In the genomic region with DNA sequence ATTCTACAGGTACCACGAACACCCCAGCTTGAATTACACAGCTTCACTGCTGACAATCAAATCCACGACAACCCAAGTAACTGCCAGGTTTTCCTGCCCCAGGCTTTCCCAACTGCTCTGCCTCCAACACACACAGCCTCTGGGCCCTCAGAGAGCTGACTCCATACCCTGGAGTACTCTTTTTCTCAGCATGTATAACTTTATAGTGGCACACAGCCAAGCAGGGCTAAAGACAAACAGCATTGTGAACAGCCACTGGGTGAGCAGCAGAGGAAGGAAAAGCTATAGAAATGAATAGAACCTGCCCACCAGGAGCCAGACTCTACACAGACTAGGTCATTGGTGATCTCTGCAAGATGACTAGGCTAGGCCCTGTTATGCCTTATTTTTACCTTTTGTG, we compare ENCODE assay signal across 23 mouse cellular contexts. TPM values are rescaled to one million over a fixed set of nuclear protein-coding genes. Genes with fewer than 3 reads are reported as not detected.
DNase-seq lines count a peak whose midpoint lies in the region; ATAC-seq and TF ChIP-seq lines count a peak whose summit lies in the region.
"Had no signal": no experiment of that assay in that cellular context is flagged by ENCODE, and none has a peak within 500 bp of the region (broad histone marks: within the 10 kb centered on the region; RNA-seq: fewer than 3 reads in every experiment).

No protein-coding gene starts in this region.

- TF ChIP-seq POLR2A in lung, adult 2 months (IDR thresholded peaks at IDR 0.05; ENCODE audit: borderline replicate concordance, extremely low read depth, low read depth, low read length), result no peak
- no peak for TF ChIP-seq POLR2A in brain, embryonic 14.5 days (IDR thresholded peaks at IDR 0.05; ENCODE audit: borderline replicate concordance, extremely low read depth, insufficient read depth, insufficient read length, poor library complexity, severe bottlenecking)

- intact Hi-C loops in heart, postnatal 14 days (cut with DNase I), result no loop called here

- no peaks in the 10 kb centered on the region for H3K27me3 ChIP-seq in lung, embryonic 14.5 days (ENCODE audit: insufficient read depth, low read length)
- H3K27me3 ChIP-seq: CH12.LX; embryonic facial prominence, embryonic 12.5 days; forebrain, embryonic 12.5 days; heart, embryonic 13.5 days; hindbrain, embryonic 15.5 days had no signal

- H3K4me1 ChIP-seq in lung, embryonic 14.5 days (ENCODE audit: insufficient read depth), result no peaks in the 10 kb centered on the region
- peaks cover 11% of the 10 kb centered on the region for H3K4me1 ChIP-seq in lung, adult 2 months (ENCODE audit: control insufficient read depth, insufficient read depth, low read length)
- H3K4me1 ChIP-seq: forebrain, embryonic 12.5 days; hindbrain, embryonic 15.5 days had no signal

- no peak overlapping the region for H3K4me2 ChIP-seq in lung, embryonic 14.5 days
- H3K4me2 ChIP-seq: embryonic facial prominence, embryonic 12.5 days; forebrain, embryonic 12.5 days; heart, embryonic 13.5 days; hindbrain, embryonic 15.5 days had no signal

- TF ChIP-seq CTCF in lung, embryonic 14.5 days (IDR thresholded peaks at IDR 0.05; ENCODE audit: low read depth), result no peak
- TF ChIP-seq CTCF in lung, adult 2 months (IDR thresholded peaks at IDR 0.05; ENCODE audit: insufficient read depth, low read length), result no peak
- no peak for TF ChIP-seq CTCF in brain, embryonic 14.5 days (IDR thresholded peaks at IDR 0.05; ENCODE audit: borderline replicate concordance, extremely low read depth, insufficient read depth, insufficient read length)

- no peak overlapping the region for H3K9ac ChIP-seq in lung, embryonic 14.5 days
- H3K9ac ChIP-seq: embryonic facial prominence, embryonic 12.5 days; forebrain, embryonic 12.5 days; heart, embryonic 13.5 days; hindbrain, embryonic 15.5 days had no signal

- H3K36me3 ChIP-seq in lung, embryonic 14.5 days (ENCODE audit: insufficient read depth), result no peaks in the 10 kb centered on the region
- H3K36me3 ChIP-seq: embryonic facial prominence, embryonic 12.5 days; forebrain, embryonic 12.5 days; heart, embryonic 13.5 days; hindbrain, embryonic 15.5 days had no signal

- H3K27ac ChIP-seq in lung, embryonic 14.5 days (ENCODE audit: low read depth), result no peak overlapping the region
- H3K27ac ChIP-seq: embryonic facial prominence, embryonic 12.5 days; forebrain, embryonic 12.5 days; heart, embryonic 13.5 days; hindbrain, embryonic 15.5 days had no signal

- no peak for ATAC-seq in lung, embryonic 14.5 days (ENCODE audit: insufficient read depth)
- ATAC-seq: forebrain, embryonic 16.5 days; intestine, embryonic 16.5 days had no signal

- WGBS in lung, embryonic 14.5 days, result 66% methylated on average over 2 of the region's 2 CpGs
- WGBS in lung, adult 2 months, result 71% methylated on average over 2 of the region's 2 CpGs

- no peaks in the 10 kb centered on the region for H3K9me3 ChIP-seq in lung, embryonic 14.5 days (ENCODE audit: low read depth, low read length)
- H3K9me3 ChIP-seq: embryonic facial prominence, embryonic 12.5 days; forebrain, embryonic 12.5 days; heart, embryonic 13.5 days; hindbrain, embryonic 15.5 days had no signal

- no peak overlapping the region for H3K4me3 ChIP-seq in lung, embryonic 14.5 days (ENCODE audit: low read depth, low read length)
- H3K4me3 ChIP-seq in lung, adult 2 months (replicated peaks; ENCODE audit: extremely low read depth, low read depth, low read length), result no peak overlapping the region
- H3K4me3 ChIP-seq: embryonic facial prominence, embryonic 12.5 days; forebrain, embryonic 12.5 days; heart, embryonic 13.5 days; hindbrain, embryonic 15.5 days had no signal

- DNase-seq in heart, adult 11 months, result peak; percentile 84
- DNase-seq in heart, postnatal 14 days, result no peak
- peak; percentile 61 for DNase-seq in lung, embryonic 14.5 days
- DNase-seq in lung, adult 2 months, result no peak
- DNase-seq in NIH3T3 (ENCODE audit: low read depth), result peak; percentile 48
- peak; percentile 21 for DNase-seq in brain, embryonic 14.5 days (ENCODE audit: low read depth)
- DNase-seq: adrenal gland, adult 8-10 months; adrenal gland, postnatal 36 days; cerebellum, adult 11 months; cerebellum, adult 8-10 months; cerebellum, postnatal 14 days; embryo, embryonic 11 days; gastrocnemius, postnatal 25 days; heart, adult 18-20 months; heart, postnatal 36 days had no signal

RNA-seq across cellular contexts. Expression of a gene that starts 15.1 kb away (rescaled TPM):
- total RNA-seq in heart, postnatal 14 days (2021), result 1 to 10 TPM; 2.1 to 3.0 TPM
- polyA plus RNA-seq in lung, embryonic 14.5 days (2014; fragmentation: Nextera tagmentation; extraction: Ambion mirVana), result not detected in 2 replicates
- 2.9 and 5.1 TPM in 2 replicates for polyA plus RNA-seq in lung, adult 2 months (2012; rRNA removed)
- 28.1 and 46.7 TPM in 2 replicates for polyA plus RNA-seq in brain, embryonic 14.5 days (2012; rRNA removed)
- total RNA-seq: common myeloid progenitor, adult 5-6 weeks had no signal

RNA-seq across cellular contexts. Expression of a gene that starts 54.6 kb away (rescaled TPM):
- 100 to 1,000 TPM in 1 of 2 experiments, 10 to 100 TPM in 1; 97.4 to 101 TPM for total RNA-seq in heart, postnatal 14 days (2021)
- polyA plus RNA-seq in lung, embryonic 14.5 days (2014; fragmentation: Nextera tagmentation; extraction: Ambion mirVana), result 102 and 104 TPM in 2 replicates
- 89.0 and 116 TPM in 2 replicates for polyA plus RNA-seq in lung, adult 2 months (2012; rRNA removed)
- polyA plus RNA-seq in brain, embryonic 14.5 days (2012; rRNA removed), result 36.2 and 51.1 TPM in 2 replicates

Comparison
In these comparisons a context has a peak if more than half of its experiments do, and no peak if none do; other contexts are left out.
1. DNase-seq: peak in heart, adult 11 months (single experiment), lung, embryonic 14.5 days (single experiment), NIH3T3 (single experiment) and brain, embryonic 14.5 days (single experiment); none in heart, postnatal 14 days (0 of 2) and lung, adult 2 months (single experiment).